Mouse (Mus musculus): Measurements from ENCODE around the gene Dpf3. TPM values are rescaled to one million over a fixed set of nuclear protein-coding genes. Genes with fewer than 3 reads are reported as not detected.

Gene Dpf3
- polyA plus RNA-seq, 1 experiment: 3.0 TPM

DNA sequence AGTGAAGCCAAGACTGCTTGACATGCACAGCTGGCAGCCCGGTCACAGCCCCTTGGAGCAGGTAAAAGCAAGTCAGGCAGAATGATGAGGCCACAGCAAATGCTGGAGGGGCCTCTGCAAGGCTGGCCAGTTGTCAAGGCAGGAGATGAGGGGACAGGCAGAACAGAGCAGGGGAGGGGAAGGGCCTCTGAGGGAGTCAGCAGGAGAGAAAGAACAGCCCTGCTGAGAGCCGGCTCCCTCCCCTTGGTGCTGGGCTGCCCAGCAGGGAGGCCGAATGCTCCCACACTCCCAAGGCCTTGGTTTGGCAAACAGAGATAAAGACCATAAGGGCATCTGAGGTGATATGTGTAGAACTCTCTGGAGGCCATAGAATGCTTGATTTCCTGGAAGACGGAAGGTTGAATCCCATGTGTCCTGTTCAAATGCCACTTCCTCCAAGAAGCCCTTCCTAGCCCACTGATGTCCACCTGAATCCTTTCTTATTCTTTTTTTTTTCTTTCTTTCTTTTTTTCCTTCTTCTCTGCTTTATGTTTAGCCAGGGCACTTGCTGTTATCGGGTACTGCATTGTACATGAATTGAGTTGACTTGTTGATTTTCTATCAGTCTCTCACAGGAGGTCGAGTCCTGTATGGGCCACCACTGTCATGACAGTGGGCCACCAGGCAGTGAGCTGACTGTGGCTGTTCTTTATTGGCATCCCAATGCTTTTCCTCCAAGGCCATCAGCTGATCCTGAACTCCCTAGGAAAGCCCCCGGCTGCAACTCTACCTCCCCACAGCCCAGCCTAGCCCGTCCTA, 169.7 kb downstream of the Dpf3 start:
- Histone ChIP-seq H3K27me3 (replicated peaks) (peaks cover 2% of the 10 kb centered on the region), H3K4me1 (peaks cover 41% of the 10 kb centered on the region), H3K4me3 (replicated peaks) (no peak overlapping the region), H3K36me3 (replicated peaks; ENCODE audit: low read length) (no peaks in the 10 kb centered on the region), H3K9me3 (no peaks in the 10 kb centered on the region)
- no peak for TF ChIP-seq GATA1 (IDR thresholded peaks at IDR 0.05; ENCODE audit: borderline replicate concordance, low read length)
- no peak for TF ChIP-seq FLI1 (IDR thresholded peaks at IDR 0.05; ENCODE audit: low read length)

DNA sequence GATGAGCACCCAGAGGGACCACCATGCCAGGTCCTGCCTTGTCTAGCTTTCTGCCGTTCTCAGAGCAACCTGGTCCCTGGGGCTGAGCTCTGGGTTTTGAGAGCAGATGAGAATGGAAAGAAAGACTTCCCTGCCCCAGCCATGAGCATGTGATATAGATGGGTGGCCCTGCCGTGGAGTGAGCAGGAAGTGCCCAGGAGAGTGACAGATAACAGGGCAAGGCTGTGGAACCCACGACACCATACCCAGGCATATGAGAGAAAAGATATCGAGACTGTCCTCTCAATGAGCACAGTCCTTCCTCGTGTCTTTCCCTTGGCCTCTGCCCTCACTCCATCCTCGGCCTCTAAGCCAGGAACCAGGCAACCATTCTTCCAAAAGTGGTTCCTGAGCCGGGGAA, 172.8 kb downstream of the Dpf3 start:
- Histone ChIP-seq H3K4me1 (peaks cover 36% of the 10 kb centered on the region), H3K27me3 (replicated peaks) (peaks cover 2% of the 10 kb centered on the region), H3K4me3 (replicated peaks) (peak overlapping the region; percentile 6), H3K36me3 (replicated peaks; ENCODE audit: low read length) (no peaks in the 10 kb centered on the region), H3K9me3 (no peaks in the 10 kb centered on the region)
- TF ChIP-seq FLI1 (IDR thresholded peaks at IDR 0.05; ENCODE audit: low read length) (no peak), GATA1 (IDR thresholded peaks at IDR 0.05; ENCODE audit: borderline replicate concordance, low read length) (no peak)

DNA sequence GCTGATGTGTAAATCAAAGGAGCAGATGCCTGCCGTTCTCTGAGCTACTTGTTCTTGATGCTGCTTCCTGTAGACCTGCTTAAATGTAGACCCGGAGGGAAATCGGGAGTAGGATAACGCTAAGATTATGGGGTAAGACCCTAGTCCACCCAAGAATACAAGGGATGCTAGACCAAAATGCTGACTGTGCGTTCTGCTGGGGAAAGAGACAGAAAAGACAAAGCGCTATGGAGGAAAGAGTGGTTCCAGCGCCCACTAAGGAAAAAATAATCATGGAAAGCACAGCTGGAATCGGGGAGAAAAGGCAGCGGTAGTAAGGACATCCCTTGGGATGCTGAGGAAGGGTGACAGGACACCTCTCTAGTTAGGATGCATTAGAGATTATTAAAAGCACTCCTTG, 174.7 kb downstream of the Dpf3 start:
- peaks cover 49% of the 10 kb centered on the region for H3K4me1 ChIP-seq
- no peak overlapping the region for H3K4me3 ChIP-seq (replicated peaks)
- H3K9me3 ChIP-seq: no peaks in the 10 kb centered on the region
- TF ChIP-seq GATA1 (IDR thresholded peaks at IDR 0.05; ENCODE audit: borderline replicate concordance, low read length) (no peak), FLI1 (IDR thresholded peaks at IDR 0.05; ENCODE audit: low read length) (no peak)
- no peaks in the 10 kb centered on the region for H3K27me3 ChIP-seq (replicated peaks)
- no peaks in the 10 kb centered on the region for H3K36me3 ChIP-seq (replicated peaks; ENCODE audit: low read length)

DNA sequence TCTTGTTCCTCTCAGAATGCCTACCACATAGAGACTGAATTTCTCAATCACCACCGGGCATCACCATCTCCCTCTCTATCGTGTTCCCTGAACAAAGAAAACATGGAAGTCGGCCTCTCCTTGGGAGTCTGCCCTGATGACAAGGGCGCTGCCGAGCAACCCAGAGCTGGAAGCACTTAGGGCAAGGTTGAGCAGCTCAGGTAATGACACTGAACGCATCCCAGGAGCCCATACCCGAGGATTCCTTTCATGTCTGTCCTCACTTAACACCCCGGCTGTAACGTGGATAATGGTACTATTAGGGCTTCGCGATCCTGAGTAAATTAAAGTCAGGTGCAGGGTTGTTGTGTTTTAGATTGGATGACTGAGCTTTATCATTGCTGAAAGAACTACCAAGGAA, 176.9 kb downstream of the Dpf3 start:
- no peak overlapping the region for H3K4me3 ChIP-seq (replicated peaks)
- peaks cover 4% of the 10 kb centered on the region for H3K27me3 ChIP-seq (replicated peaks)
- TF ChIP-seq FLI1 (IDR thresholded peaks at IDR 0.05; ENCODE audit: low read length): no peak
- TF ChIP-seq GATA1 (IDR thresholded peaks at IDR 0.05; ENCODE audit: borderline replicate concordance, low read length): no peak

DNA sequence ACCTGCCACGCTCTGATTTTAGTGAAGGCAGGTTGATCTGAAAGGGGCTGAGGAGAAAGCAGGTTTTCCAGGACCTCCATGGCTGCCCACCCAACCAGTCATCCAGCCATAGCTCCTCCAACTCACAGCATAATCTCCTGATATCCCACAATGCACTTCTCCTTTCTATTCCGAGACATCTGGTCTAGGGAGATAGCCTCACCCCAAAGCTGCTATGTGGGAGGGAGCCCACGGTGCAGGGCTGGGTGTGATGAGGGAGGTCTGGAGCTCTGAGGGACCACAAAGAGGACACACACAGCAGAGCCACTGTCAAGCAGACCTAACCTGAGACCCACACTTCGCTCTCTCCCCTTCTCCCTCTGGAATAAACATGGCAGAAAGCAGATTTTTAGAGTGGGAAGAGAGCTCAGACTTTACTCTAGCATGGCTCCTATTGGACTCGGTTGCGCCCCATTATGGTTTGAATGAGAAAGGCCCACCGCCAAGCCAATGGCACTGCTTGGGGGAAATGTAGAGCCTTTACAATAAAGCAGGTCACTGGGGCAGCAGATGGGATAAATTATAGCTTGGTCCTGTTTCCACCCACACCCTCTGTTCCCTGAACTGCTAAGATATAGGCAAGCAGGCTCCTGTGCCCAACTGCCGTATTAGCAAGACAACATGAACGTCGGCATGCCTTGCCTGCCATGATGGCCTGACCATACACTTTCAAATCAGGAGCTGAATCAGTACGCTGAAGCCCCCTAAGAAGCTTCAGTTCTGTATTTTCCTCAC, 178.3 kb downstream of the Dpf3 start:
- H3K4me1 ChIP-seq: peaks cover 18% of the 10 kb centered on the region
- H3K4me3 ChIP-seq (replicated peaks): peak overlapping the region; percentile 0
- H3K36me3 ChIP-seq (replicated peaks; ENCODE audit: low read length): no peaks in the 10 kb centered on the region
- H3K27me3 ChIP-seq (replicated peaks): peaks cover 4% of the 10 kb centered on the region
- TF ChIP-seq GATA1 (IDR thresholded peaks at IDR 0.05; ENCODE audit: borderline replicate concordance, low read length): no peak
- TF ChIP-seq FLI1 (IDR thresholded peaks at IDR 0.05; ENCODE audit: low read length): no peak
- no peaks in the 10 kb centered on the region for H3K9me3 ChIP-seq

More for the DNA sequence above, 176.9 kb downstream of the Dpf3 start:
- no peaks in the 10 kb centered on the region for H3K9me3 ChIP-seq
- H3K4me1 ChIP-seq: peaks cover 31% of the 10 kb centered on the region
- H3K36me3 ChIP-seq (replicated peaks; ENCODE audit: low read length): no peaks in the 10 kb centered on the region

DNA sequence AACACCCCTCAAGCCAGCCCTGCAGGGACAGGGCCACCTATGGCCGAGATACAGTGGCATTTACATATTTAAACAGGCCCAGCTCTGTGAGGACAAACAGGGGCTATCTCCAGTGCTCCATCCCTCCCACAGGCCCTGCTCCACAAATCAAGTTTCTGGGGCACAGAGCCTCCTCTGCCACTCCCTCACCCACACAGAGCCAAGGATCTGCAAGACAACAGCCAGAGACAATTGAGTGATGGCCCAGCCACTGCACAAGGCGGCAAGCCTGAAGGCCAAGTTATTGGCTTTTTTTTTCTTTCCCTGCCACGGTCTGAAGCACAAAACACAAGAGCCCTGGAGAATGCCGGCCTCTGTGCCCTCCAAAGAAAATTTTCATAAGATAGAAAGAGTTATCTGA, 178.9 kb downstream of the Dpf3 start:
- Histone ChIP-seq H3K4me1 (peaks cover 13% of the 10 kb centered on the region), H3K9me3 (no peaks in the 10 kb centered on the region), H3K27me3 (replicated peaks) (peaks cover 4% of the 10 kb centered on the region), H3K36me3 (replicated peaks; ENCODE audit: low read length) (no peaks in the 10 kb centered on the region), H3K4me3 (replicated peaks) (no peak overlapping the region)
- TF ChIP-seq FLI1 (IDR thresholded peaks at IDR 0.05; ENCODE audit: low read length): no peak
- no peak for TF ChIP-seq GATA1 (IDR thresholded peaks at IDR 0.05; ENCODE audit: borderline replicate concordance, low read length)

DNA sequence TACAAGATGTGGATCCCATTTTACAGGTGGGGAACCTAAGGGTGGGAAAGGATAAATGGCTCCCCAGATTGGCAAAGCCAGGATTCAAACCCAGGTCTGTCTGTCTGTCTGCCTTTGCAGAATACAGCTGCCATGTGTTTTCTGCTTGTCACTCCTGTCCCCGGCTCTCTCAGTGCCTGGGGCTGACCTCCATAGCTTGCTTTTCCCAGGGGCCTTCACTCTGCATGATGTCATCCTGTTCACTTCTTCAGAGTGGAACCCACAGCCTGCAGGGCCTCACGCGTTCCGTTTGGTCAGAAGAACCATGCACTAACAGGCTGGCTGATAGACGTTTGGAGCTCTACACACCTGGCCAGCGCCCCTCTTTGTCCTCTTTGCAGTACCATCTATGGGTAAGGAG, 184.3 kb downstream of the Dpf3 start:
- TF ChIP-seq GATA1 (IDR thresholded peaks at IDR 0.05; ENCODE audit: borderline replicate concordance, low read length): no peak
- no peak for TF ChIP-seq FLI1 (IDR thresholded peaks at IDR 0.05; ENCODE audit: low read length)
- Histone ChIP-seq H3K4me3 (replicated peaks) (no peak overlapping the region), H3K4me1 (no peaks in the 10 kb centered on the region; the same call in 1 of the 2 replicates), H3K27me3 (replicated peaks) (peaks cover 14% of the 10 kb centered on the region), H3K36me3 (replicated peaks; ENCODE audit: low read length) (no peaks in the 10 kb centered on the region), H3K9me3 (peaks cover 18% of the 10 kb centered on the region)

DNA sequence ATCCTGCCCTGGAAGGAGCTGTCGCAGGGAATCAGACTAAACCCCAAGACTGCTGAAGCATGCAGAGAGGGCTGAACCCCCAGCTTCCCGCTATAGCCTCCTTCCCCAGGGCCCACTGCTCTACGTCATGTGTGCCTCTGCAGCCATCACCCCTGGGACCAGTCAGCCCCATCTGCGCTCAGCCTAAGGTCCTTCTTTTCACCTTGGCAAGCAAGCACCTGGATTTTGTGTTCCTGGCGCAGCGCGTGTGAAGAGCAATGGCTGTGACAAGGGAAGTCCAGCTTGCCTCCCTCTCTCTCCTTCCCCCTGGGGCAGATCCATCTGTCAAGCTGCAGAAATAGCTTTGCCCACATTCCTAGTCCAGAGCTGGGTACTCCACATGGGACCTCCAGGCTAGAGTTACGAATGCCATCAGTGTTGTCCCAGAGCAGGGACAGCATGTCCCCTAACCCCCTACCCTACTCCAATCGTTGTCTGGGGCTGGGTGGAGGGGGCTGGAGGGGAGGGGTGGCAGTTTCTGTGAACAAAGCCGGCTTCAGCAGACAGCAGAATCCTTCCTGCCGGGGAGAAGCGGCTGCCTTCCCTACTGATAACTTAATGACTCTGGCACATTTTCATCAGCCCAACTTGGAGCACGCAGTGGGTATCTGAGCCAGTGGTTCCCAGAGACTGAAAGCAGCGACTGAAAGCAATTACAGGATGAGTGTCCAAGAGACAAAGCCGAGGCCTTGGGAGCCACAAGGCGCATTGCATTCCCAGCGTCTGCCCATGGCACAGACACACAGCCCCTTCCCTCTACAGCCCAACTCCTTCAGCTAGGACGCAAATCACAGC, 185.0 kb downstream of the Dpf3 start:
- peaks cover 14% of the 10 kb centered on the region for H3K27me3 ChIP-seq (replicated peaks)
- TF ChIP-seq GATA1 (IDR thresholded peaks at IDR 0.05; ENCODE audit: borderline replicate concordance, low read length) (no peak), FLI1 (IDR thresholded peaks at IDR 0.05; ENCODE audit: low read length) (no peak)
- H3K4me1 ChIP-seq: no peaks in the 10 kb centered on the region; the same call in 1 of the 2 replicates
- H3K9me3 ChIP-seq: peaks cover 25% of the 10 kb centered on the region
- H3K36me3 ChIP-seq (replicated peaks; ENCODE audit: low read length): no peaks in the 10 kb centered on the region
- no peak overlapping the region for H3K4me3 ChIP-seq (replicated peaks)

DNA sequence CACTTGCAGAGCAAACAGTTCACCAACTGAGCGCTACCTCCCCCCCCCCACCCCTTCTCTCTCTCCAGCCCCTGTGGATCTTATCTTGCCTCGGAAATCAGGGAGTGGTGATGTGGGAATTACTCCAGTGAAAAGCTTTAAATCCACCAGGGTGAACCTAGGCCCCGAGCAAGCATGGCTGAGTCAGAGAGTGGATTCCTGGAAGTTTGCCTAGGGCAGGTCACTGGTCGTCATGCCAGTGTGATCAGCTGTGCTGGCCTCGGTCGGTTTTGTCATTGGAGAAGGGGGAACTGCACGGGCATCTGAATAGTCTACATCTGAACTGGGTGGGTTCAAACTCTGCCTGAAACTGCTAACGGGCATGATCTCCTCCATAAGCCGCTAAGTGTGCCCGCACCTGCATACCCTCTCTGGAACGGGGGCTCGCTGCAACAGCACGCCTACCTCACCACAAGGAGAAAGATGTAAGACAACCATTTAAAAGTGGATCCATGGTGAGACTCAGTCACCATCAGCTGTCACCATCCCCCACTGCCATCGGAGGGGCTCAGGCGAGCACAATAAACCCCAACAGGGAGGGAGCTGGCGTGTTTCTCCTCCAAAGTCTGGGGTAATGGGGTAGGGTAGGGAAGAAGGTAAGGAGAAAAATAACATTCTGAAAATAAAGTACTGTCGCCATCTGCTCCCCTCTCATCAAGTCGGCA, 185.7 kb downstream of the Dpf3 start:
- TF ChIP-seq GATA1 (IDR thresholded peaks at IDR 0.05; ENCODE audit: borderline replicate concordance, low read length): no peak
- no peak for TF ChIP-seq FLI1 (IDR thresholded peaks at IDR 0.05; ENCODE audit: low read length)
- H3K27me3 ChIP-seq (replicated peaks): peaks cover 12% of the 10 kb centered on the region
- no peak overlapping the region for H3K4me3 ChIP-seq (replicated peaks)
- no peaks in the 10 kb centered on the region; the same call in 1 of the 2 replicates for H3K4me1 ChIP-seq
- peaks cover 30% of the 10 kb centered on the region for H3K9me3 ChIP-seq
- no peaks in the 10 kb centered on the region for H3K36me3 ChIP-seq (replicated peaks; ENCODE audit: low read length)
